Mouse (Mus musculus) T-helper 17 cell (primary cell): ENCODE measurements at regions not wholly inside any gene's neighbourhood (a gene's known extent, or its start where the extent isn't known, plus 50 kb on each side); places are given as distances from the start of the nearest gene placed in this dataset.

ENCODE experiments used
- in situ Hi-C, 2 experiments: fragments of 300-600 bp; cut with MboI, MseI; formaldehyde crosslinking; loops; 1 replicate in 1 of 2; 2 replicates in 1 of 2; pipeline ENCODE4 v1.15.1; 2025; ENCODE audit warnings: high pct_unique_total_duplicates in 2 of 2

DNA sequence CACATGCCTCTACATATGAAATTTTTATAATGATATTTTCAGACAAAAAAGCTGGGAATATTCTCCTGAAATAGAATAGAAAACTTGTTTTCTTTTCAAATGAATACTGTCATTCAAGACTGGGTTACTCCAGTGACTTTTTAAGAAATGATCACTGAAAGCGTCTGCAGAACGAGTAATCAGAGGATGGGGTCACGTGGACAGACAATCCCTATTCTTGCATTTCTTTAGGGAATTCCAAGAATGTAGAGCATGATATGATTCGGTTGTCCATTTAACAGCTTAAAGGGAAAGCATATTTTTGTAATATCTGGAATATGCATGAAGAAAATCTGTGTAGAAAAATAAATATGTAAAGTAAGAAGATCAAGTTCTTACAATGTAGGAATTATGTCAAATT, 65.6 kb downstream of the 4933402N22Rik start:
- in situ Hi-C loops: no loop called here

DNA sequence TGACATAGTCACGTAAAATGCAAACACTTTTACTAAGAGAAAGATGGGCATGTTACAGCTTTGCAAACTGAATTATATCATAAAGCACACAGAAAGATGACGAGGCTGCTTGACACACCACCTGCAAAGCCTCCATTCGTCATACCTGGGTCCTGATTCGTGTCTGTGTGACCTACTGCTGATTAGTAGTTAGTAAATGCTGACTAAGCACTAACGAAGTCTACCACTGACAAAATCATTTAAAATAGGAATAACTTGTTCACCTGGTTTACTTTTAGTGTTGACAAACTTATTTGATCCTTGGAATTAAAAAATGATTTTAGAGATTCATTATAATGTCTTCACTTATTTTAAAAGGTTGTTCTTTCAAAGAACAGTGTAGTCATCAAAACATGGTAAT, 71.3 kb downstream of the 4933402N22Rik start:
- in situ Hi-C loops: no loop called here

GRCm38 (mm10) chr5:12000777-12001176, 82.9 kb downstream of the 4933402N22Rik start:
- in situ Hi-C loops: loop anchor here in 1 of 2 experiments (25.0 kb wide), 1 partner anchor 562 kb away; no protein-coding TSS in a partner anchor

- in situ Hi-C loops: loop anchor here in 1 of 2 experiments (25.0 kb wide), 1 partner anchor 556 kb away; no protein-coding TSS in a partner anchor
Measured at GRCm38 (mm10) chr5:12006473-12006872, 88.6 kb downstream of the 4933402N22Rik start.

GRCm38 (mm10) chr5:12016332-12016731, 98.5 kb downstream of the 4933402N22Rik start:
- in situ Hi-C loops: loop anchor here in 1 of 2 experiments (25.0 kb wide), 1 partner anchor 546 kb away; no protein-coding TSS in a partner anchor

DNA sequence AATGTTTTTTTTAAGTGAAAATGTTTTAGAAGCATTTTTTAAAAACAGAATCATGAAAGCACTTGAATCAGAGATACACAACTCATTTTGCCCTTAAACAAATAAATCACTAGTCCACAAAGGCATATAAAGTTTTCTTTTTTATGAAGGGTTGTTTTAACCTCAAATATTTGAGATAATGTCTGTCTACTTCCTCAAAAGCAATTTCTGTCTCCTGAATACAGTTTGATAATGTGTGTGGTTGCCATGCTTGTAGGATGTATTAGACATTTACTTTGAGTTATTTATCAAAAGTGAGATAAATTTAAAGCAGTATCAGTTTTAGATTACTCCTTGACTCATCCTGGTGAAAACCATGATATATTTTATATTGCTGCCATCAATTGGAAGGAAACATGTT, 102.6 kb downstream of the 4933402N22Rik start:
- in situ Hi-C loops: loop anchor here in 1 of 2 experiments (25.0 kb wide), 1 partner anchor 542 kb away; no protein-coding TSS in a partner anchor

GRCm38 (mm10) chr5:12024705-12025383, 107.0 kb downstream of the 4933402N22Rik start:
- in situ Hi-C loops: loop anchor here (25.0 kb wide), 2 partner anchors 537 to 1612 kb away; no protein-coding TSS in a partner anchor

GRCm38 (mm10) chr5:12030002-12030401, 112.2 kb downstream of the 4933402N22Rik start:
- in situ Hi-C loops: loop anchor here (25.0 kb wide), 2 partner anchors 532 to 1607 kb away; no protein-coding TSS in a partner anchor

DNA sequence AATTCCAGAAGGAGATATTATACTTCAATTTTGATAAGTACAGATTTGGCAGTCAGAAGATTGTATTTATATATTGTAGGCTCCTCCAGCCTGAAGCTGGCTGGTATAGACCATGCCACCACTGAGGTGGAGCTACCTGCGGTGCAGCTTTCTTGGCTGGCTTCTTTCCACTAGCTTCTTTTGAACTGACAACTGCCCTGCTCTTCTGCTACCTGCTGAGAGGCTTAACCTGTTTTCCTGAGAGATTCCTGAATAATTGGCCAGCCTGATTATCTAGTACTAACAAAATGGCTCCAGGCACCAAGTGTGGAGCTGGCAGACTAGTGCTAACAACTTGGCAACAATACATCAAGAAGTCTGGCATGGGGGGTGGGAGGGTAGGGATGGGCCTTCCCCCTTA, 132.0 kb downstream of the 4933402N22Rik start:
- in situ Hi-C loops: loop anchor here (25.0 kb wide), 2 partner anchors 512 to 1587 kb away; no protein-coding TSS in a partner anchor

GRCm38 (mm10) chr5:12080191-12080590, 162.3 kb downstream of the 4933402N22Rik start:
- in situ Hi-C loops: no loop called here

DNA sequence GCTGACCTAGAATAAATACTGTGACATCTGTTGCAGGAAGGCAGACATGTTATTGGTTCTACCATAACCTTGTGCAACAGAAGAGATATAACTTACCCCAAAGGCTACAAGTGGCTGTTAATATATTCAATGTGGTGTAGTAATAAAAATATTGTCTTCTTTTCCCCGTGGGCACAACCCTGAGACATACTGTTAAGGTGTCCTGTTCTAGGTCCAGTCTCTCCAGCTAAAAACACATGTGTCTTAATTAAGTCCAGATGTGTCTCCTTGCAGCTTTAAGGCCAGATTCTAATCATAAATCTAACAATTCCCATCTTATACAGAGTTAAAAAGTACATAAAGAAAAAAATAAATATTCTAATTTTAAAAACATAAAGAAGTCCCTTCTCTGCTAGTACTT, 175.8 kb downstream of the 4933402N22Rik start:
- in situ Hi-C loops: no loop called here

DNA sequence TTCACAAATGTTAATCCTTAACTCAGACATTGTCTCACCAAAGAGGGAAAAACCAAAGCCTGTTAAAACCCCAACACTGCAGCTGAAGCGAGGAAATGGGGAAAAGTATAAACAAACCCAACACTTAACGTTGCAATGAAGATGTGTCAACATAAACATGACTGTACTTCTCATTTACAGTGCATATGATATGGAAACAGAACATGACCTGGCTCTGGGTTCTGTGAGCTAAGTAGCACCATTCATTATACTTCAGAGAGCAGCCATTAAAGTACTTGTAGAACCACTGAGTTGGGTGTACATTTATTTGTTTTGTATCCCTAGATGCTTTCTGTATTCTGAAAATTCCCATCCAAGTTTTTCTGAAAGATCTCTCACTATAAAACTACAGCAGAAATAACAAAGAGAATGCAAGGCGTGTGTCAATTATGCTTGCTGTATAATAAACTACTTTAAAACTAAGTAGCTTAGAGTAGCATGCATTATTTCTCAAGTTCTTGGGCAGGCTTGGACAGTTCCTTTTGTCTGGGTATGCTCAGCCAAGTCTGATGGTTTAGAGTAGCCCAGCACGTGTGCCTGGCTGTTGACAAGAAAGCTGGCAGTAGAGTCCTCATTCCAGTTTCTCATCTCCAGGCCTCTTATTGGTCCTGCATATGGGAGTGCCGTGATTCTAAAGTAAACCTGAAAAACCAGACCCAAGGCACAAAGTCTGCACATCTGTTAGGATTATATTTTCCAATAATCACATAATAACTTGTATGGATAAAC, 198.9 kb downstream of the 4933402N22Rik start:
- in situ Hi-C loops: no loop called here

DNA sequence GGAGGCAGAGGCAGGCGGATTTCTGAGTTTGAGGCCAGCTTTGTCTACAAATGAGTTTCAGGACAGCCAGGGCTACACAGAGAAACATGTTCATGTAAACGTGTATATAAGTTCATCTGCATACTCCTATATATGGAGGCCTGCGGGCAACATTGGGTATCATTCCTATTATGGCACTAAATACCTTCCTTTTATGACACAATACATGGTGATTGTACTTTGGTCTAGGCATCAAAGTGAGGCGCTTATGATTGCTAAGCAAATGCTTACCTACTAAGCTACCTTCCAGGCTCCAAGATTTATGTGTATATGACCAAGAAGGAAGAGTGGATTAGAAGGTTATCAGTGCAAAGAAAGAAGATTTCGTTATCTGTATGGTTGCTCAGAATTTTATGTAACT, 207.1 kb downstream of the 4933402N22Rik start:
- in situ Hi-C loops: no loop called here

DNA sequence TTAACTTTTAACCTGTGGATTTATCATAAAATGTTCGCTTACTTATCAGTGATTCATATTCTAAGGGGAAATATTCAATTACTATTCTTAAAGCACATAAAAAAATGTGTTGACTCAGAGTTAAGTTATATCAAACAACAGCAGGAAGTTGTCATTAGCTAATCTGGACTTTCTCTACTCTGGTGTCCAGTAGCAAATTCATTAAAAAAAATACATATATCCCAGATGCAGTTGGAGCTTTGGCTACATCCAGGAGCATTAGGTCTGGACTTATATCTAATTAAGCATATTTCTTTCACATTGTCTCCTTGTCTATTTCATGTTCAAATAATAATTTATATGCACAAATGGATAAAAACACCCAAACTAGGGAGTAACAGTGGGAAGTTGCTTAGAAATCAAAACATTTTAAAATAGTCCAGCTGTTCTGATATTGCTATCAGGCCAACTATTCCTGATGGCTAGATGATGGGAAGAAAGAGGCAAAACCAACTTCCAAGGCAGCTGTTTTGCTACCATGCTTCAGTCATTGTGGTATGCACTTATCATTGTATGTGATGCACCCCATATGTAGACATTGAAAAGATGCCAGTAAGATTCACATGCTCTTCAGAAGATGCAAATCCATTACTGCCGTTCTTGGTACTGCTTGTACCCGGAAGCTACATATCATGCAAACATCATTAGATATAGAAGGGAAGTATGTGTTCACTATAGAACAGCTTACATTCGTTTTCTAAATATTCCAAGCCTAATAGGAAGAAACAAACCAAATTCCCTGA, 209.8 kb downstream of the 4933402N22Rik start:
- in situ Hi-C loops: no loop called here

DNA sequence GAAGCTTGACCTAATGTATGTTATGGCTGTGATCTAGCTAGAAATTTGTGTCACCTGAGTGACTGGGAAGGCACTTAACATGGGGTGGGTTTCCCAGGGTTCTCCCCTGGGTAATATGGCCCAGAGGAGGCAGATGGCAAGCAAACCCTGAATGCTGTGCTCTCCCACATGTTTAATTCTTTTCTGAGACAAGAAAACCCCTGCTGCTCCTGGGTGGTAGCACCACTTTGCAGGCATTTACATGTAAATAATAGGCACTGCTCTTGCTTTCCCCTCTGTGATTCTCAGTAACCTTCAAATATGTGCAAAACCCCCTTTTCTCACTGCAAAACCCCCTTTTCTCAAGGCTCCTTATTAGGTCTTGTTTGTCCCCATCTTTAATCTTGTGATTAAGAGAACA, 221.1 kb downstream of the 4933402N22Rik start:
- in situ Hi-C loops: no loop called here

DNA sequence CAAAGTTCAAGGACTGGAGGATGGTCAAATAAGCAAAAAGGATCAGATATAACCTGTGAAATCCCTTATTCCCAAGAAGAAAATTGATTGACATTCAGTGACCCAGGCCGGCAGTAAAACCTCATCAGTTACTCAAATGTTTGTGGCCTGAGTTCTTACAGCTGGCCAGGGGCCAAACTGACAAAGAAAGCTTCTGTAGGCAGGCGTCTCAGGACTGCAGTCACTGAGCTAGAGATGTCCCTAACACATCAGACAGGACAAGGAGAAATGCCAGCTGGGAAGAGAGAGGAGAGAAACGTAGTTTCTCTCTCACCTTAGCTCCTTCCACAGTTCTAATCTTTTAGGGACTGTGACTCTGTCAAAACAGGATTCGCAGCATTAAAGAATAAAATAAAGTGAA, 229.9 kb upstream of the Sema3d start:
- in situ Hi-C loops: no loop called here

DNA sequence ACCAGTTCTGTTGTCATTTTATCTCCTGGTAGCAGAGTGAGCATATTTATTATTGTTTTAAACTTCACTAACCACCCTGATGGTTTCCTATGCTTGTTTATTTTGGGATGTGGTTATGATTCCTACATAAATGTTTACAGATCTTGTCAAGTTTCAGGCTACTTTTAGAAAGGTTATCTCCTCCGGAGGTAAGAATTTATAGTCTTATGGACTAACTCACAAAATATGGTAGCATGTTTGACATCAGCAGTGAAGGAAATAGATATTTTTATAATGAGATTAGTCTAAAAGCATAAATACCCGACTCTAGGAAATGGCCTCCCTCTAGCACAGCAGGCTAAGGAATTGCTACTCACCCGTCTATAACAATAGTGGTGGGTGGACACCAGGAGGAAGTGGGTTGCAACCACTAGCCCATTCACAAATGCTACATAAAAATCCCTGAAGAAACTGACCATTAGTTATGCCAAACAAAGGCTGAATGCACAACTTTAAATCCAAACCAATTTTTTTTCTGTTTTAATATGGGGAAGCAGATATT, 228.6 kb upstream of the Sema3d start:
- in situ Hi-C loops: no loop called here

GRCm38 (mm10) chr5:12191681-12192080, 191.5 kb upstream of the Sema3d start:
- in situ Hi-C loops: no loop called here

- in situ Hi-C loops: no loop called here
Measured at GRCm38 (mm10) chr5:12207452-12207851, 175.7 kb upstream of the Sema3d start.

DNA sequence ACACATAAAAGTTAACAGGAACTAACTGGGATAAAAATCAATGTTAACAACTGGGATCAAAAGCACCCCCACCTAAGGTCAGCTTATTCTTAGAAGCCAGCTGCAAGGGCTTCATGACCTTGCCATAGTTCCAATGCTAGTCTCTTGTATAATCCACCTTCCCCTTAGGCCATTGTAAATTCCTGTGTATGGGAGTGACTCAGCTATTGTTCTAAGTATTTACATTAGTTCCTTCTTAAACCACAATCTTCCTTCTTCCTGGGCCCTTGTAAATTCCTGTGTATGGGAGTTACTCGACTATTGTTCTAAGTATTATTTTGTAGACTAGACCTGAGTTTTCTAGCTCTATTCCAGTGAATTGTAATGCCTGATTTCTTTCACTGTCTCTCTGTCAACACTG, 173.6 kb upstream of the Sema3d start:
- in situ Hi-C loops: no loop called here

DNA sequence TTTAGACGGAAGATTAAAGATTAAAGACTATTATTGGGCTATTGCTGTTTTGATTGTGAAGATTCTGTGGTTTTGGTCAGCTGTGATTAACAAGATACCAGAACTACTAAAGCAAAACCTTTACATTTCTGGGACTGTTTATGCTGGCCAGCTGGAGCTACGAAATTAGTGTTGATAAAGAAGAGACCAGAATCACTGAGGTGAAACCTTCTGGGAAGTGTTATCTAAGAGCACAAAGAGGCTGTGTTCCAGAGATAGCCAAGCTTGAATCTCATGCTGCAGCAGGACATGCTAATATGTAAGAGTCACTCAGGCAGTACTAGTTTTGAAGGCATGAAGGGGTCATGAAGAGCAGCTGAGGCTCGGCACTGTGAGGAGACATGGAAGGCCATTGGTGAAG, 169.7 kb upstream of the Sema3d start:
- in situ Hi-C loops: no loop called here
